Mouse (Mus musculus): ENCODE measurements around the gene Phldb1. TPM values are rescaled to one million over a fixed set of nuclear protein-coding genes. Genes with fewer than 3 reads are reported as not detected.

Gene Phldb1
- total RNA-seq, 1 experiment from 2014 or later, result not detected

- no peak for ATAC-seq (ENCODE audit: extremely low read depth, insufficient number of reproducible peaks, low FRiP score, poor library complexity, severe bottlenecking)
These were observed 2.9 kb downstream of the Phldb1 start for GRCm38 (mm10) chr9:44732130-44732549.

- no peak for ATAC-seq (ENCODE audit: extremely low read depth, insufficient number of reproducible peaks, low FRiP score, poor library complexity, severe bottlenecking)
These were observed 7.6 kb downstream of the Phldb1 start for GRCm38 (mm10) chr9:44727441-44727840.

GRCm38 (mm10) chr9:44726431-44727146, 8.4 kb downstream of the Phldb1 start:
- no peak for ATAC-seq (ENCODE audit: extremely low read depth, insufficient number of reproducible peaks, low FRiP score, poor library complexity, severe bottlenecking)

GRCm38 (mm10) chr9:44724665-44725064, 10.3 kb downstream of the Phldb1 start:
- ATAC-seq (ENCODE audit: extremely low read depth, insufficient number of reproducible peaks, low FRiP score, poor library complexity, severe bottlenecking), result no peak

GRCm38 (mm10) chr9:44724223-44724622, 10.8 kb downstream of the Phldb1 start:
- ATAC-seq (ENCODE audit: extremely low read depth, insufficient number of reproducible peaks, low FRiP score, poor library complexity, severe bottlenecking), result no peak

GRCm38 (mm10) chr9:44723521-44724041, 11.4 kb downstream of the Phldb1 start:
- no peak for ATAC-seq (ENCODE audit: extremely low read depth, insufficient number of reproducible peaks, low FRiP score, poor library complexity, severe bottlenecking)

GRCm38 (mm10) chr9:44723008-44723407, 12.0 kb downstream of the Phldb1 start:
- no peak for ATAC-seq (ENCODE audit: extremely low read depth, insufficient number of reproducible peaks, low FRiP score, poor library complexity, severe bottlenecking)

- ATAC-seq (ENCODE audit: extremely low read depth, insufficient number of reproducible peaks, low FRiP score, poor library complexity, severe bottlenecking), result no peak
These were observed 12.4 kb downstream of the Phldb1 start for GRCm38 (mm10) chr9:44722575-44722974.

GRCm38 (mm10) chr9:44721877-44722186, 13.2 kb downstream of the Phldb1 start:
- ATAC-seq (ENCODE audit: extremely low read depth, insufficient number of reproducible peaks, low FRiP score, poor library complexity, severe bottlenecking), result no peak

- ATAC-seq (ENCODE audit: extremely low read depth, insufficient number of reproducible peaks, low FRiP score, poor library complexity, severe bottlenecking), result no peak
These were observed 13.7 kb downstream of the Phldb1 start for GRCm38 (mm10) chr9:44721154-44721876.

GRCm38 (mm10) chr9:44720358-44721153, 14.4 kb downstream of the Phldb1 start:
- ATAC-seq (ENCODE audit: extremely low read depth, insufficient number of reproducible peaks, low FRiP score, poor library complexity, severe bottlenecking), result no peak

GRCm38 (mm10) chr9:44719632-44720357, 15.2 kb downstream of the Phldb1 start:
- no peak for ATAC-seq (ENCODE audit: extremely low read depth, insufficient number of reproducible peaks, low FRiP score, poor library complexity, severe bottlenecking)

GRCm38 (mm10) chr9:44718937-44719631, 15.9 kb downstream of the Phldb1 start:
- no peak for ATAC-seq (ENCODE audit: extremely low read depth, insufficient number of reproducible peaks, low FRiP score, poor library complexity, severe bottlenecking)

- ATAC-seq (ENCODE audit: extremely low read depth, insufficient number of reproducible peaks, low FRiP score, poor library complexity, severe bottlenecking), result no peak
These were observed 17.2 kb downstream of the Phldb1 start for GRCm38 (mm10) chr9:44717822-44718242.

GRCm38 (mm10) chr9:44716997-44717821, 17.8 kb downstream of the Phldb1 start:
- ATAC-seq (ENCODE audit: extremely low read depth, insufficient number of reproducible peaks, low FRiP score, poor library complexity, severe bottlenecking), result no peak

- no peak for ATAC-seq (ENCODE audit: extremely low read depth, insufficient number of reproducible peaks, low FRiP score, poor library complexity, severe bottlenecking)
These were observed 19.2 kb downstream of the Phldb1 start for GRCm38 (mm10) chr9:44715705-44716362.

GRCm38 (mm10) chr9:44715109-44715508, 19.9 kb downstream of the Phldb1 start:
- ATAC-seq (ENCODE audit: extremely low read depth, insufficient number of reproducible peaks, low FRiP score, poor library complexity, severe bottlenecking), result no peak

Data from neutrophil, adult 5-6 weeks (primary cell).